In genomic region chr5:64821294-64821693, GRCm38 (mm10) we compare ENCODE assay signal across 24 mouse cellular contexts. TPM values are rescaled to one million over a fixed set of nuclear protein-coding genes. Genes with fewer than 3 reads are reported as not detected.
A peak's percentile ranks its signal among the peaks of the same experiment; 100 is the strongest.
DNase-seq lines count a peak whose midpoint lies in the region; ATAC-seq and TF ChIP-seq lines count a peak whose summit lies in the region.
"Had no signal": no experiment of that assay in that cellular context is flagged by ENCODE, and none has a peak within 500 bp of the region (broad histone marks: within the 10 kb centered on the region; RNA-seq: fewer than 3 reads in every experiment).

No protein-coding gene starts in this region.

- TF ChIP-seq CTCF in lung, postnatal 0 days (IDR thresholded peaks at IDR 0.05), result no peak

- H3K27ac ChIP-seq in lung, postnatal 0 days (ENCODE audit: low read length), result no peak overlapping the region
- no peak overlapping the region for H3K27ac ChIP-seq in liver, embryonic 16.5 days (ENCODE audit: low read length)
- H3K27ac ChIP-seq: embryonic facial prominence, embryonic 10.5 days; forebrain, embryonic 12.5 days; heart, embryonic 15.5 days; hindbrain, embryonic 14.5 days; limb, embryonic 13.5 days; macrophage had no signal

- H3K9me3 ChIP-seq in lung, postnatal 0 days (ENCODE audit: low read length), result no peaks in the 10 kb centered on the region
- no peaks in the 10 kb centered on the region for H3K9me3 ChIP-seq in liver, embryonic 16.5 days (replicated peaks; ENCODE audit: control insufficient read depth, low read length)
- H3K9me3 ChIP-seq: embryonic facial prominence, embryonic 10.5 days; forebrain, embryonic 12.5 days; heart, embryonic 15.5 days; limb, embryonic 13.5 days had no signal

- no peak overlapping the region for H3K4me3 ChIP-seq in lung, postnatal 0 days (ENCODE audit: low read depth, low read length)
- H3K4me3 ChIP-seq in liver, embryonic 16.5 days (ENCODE audit: low read depth, low read length), result no peak overlapping the region
- H3K4me3 ChIP-seq: embryonic facial prominence, embryonic 10.5 days; forebrain, embryonic 12.5 days; heart, embryonic 15.5 days; layer of hippocampus, adult 2 months; limb, embryonic 13.5 days had no signal

- WGBS in lung, postnatal 0 days, result 88% methylated on average over 2 of the region's 2 CpGs
- 81% methylated on average over 2 of the region's 2 CpGs for WGBS in liver, embryonic 16.5 days (ENCODE audit: insufficient replicate concordance)

- H3K4me2 ChIP-seq in lung, postnatal 0 days (replicated peaks; ENCODE audit: low read depth, low read length), result no peak overlapping the region
- H3K4me2 ChIP-seq in liver, embryonic 16.5 days (ENCODE audit: low read depth, low read length), result no peak overlapping the region
- H3K4me2 ChIP-seq: forebrain, embryonic 12.5 days; heart, embryonic 15.5 days; hindbrain, embryonic 14.5 days; limb, embryonic 13.5 days; lung, embryonic 14.5 days had no signal

- H3K27me3 ChIP-seq in lung, postnatal 0 days (replicated peaks; ENCODE audit: insufficient read depth, low read length), result no peaks in the 10 kb centered on the region
- no peaks in the 10 kb centered on the region for H3K27me3 ChIP-seq in liver, embryonic 16.5 days (ENCODE audit: control insufficient read depth, insufficient read depth, low read depth, low read length)
- H3K27me3 ChIP-seq: forebrain, embryonic 12.5 days; heart, embryonic 15.5 days; limb, embryonic 13.5 days had no signal

- no peak for TF ChIP-seq EP300 in lung, postnatal 0 days (IDR thresholded peaks at IDR 0.05)

- H3K4me1 ChIP-seq in lung, postnatal 0 days (ENCODE audit: insufficient read depth, low read depth, low read length), result no peaks in the 10 kb centered on the region; the same call in 1 of the 2 replicates
- H3K4me1 ChIP-seq in liver, embryonic 16.5 days (ENCODE audit: control insufficient read depth, low read depth, low read length), result peaks cover 11% of the 10 kb centered on the region
- H3K4me1 ChIP-seq: forebrain, embryonic 12.5 days had no signal

- ATAC-seq in lung, postnatal 0 days, result no peak
- peak; percentile 17; the same call in 1 of the 2 replicates for ATAC-seq in liver, embryonic 16.5 days (ENCODE audit: low read depth)
- ATAC-seq: inflammation-experienced regulatory T-cells, adult 6 months; midbrain, embryonic 16.5 days had no signal

- peak; percentile 89 for DNase-seq in heart, adult 11 months
- DNase-seq in heart, postnatal 4 days, result no peak
- peak; percentile 4 for DNase-seq in lung, postnatal 0 days (ENCODE audit: low spot score)
- no peak for DNase-seq in lung, postnatal 25 days (ENCODE audit: low spot score)
- DNase-seq in urinary bladder, adult 2 months (ENCODE audit: low spot score), result no peak
- no peak for DNase-seq in right cerebral cortex, postnatal 36 days (ENCODE audit: low spot score in 2 of 2)
- DNase-seq: adrenal gland, adult 2 months; cerebellum, adult 11-12 months; cerebellum, postnatal 10 days; heart, postnatal 36 days; kidney, adult 9 months; kidney, postnatal 25 days; lung, embryonic 14.5 days; thymus, postnatal 36 days had no signal

- H3K9ac ChIP-seq in lung, postnatal 0 days (replicated peaks; ENCODE audit: low read depth), result no peak overlapping the region
- no peak overlapping the region for H3K9ac ChIP-seq in liver, embryonic 16.5 days (ENCODE audit: low read depth, low read length)
- H3K9ac ChIP-seq: forebrain, embryonic 12.5 days; heart, embryonic 15.5 days; hindbrain, embryonic 14.5 days; limb, embryonic 13.5 days; lung, embryonic 14.5 days had no signal

- peaks cover 58% of the 10 kb centered on the region for H3K36me3 ChIP-seq in lung, postnatal 0 days (ENCODE audit: insufficient read depth, low read length)
- peaks cover 99% of the 10 kb centered on the region for H3K36me3 ChIP-seq in liver, embryonic 16.5 days (ENCODE audit: control insufficient read depth, insufficient read depth)

RNA-seq across cellular contexts. Expression of gene Klf3, which starts 18.1 kb away (rescaled TPM):
- total RNA-seq in heart, postnatal 4 days (2021), result 10 to 100 TPM; 73.2 to 76.3 TPM
- polyA plus RNA-seq in lung, postnatal 0 days (2015; fragmentation: Nextera tagmentation; extraction: Ambion mirVana), result 89.7 and 104 TPM in 2 replicates
- 77.7 and 88.9 TPM in 2 replicates for polyA plus RNA-seq in liver, embryonic 16.5 days (2015; fragmentation: Nextera tagmentation; extraction: Ambion mirVana)
- polyA plus RNA-seq in urinary bladder, adult 2 months (2012; rRNA removed), result 55.4 and 59.6 TPM in 2 replicates

Comparison
In these comparisons a context has a peak if more than half of its experiments do, and no peak if none do; other contexts are left out.
1. DNase-seq: peak in heart, adult 11 months (single experiment) and lung, postnatal 0 days (single experiment); none in heart, postnatal 4 days (single experiment), lung, postnatal 25 days (single experiment), urinary bladder, adult 2 months (single experiment) and right cerebral cortex, postnatal 36 days (0 of 2).